Mouse (Mus musculus) embryonic facial prominence, embryonic 15.5 days (tissue): ENCODE results near the gene Ffar3. TPM values are rescaled to one million over a fixed set of nuclear protein-coding genes. Genes with fewer than 3 reads are reported as not detected.

Experiments used
- ATAC-seq: fragments of 200-750 bp; cut with Nextera tagmentation; 2 replicates; pipeline ENCODE4 v1.8.0; 2017; ENCODE audit warnings: low read depth, moderate TSS enrichment; ENCODE audit not compliant: insufficient number of reproducible peaks, low FRiP score, low TSS enrichment
- H3K27ac ChIP-seq: fragments of 300-500 bp; sonication (generic); replicated peaks from 2 replicates; pipeline ENCODE4 v1.5.1; 2015; ENCODE audit warnings: mild to moderate bottlenecking, inconsistent platforms
- H3K27me3 ChIP-seq: fragments of 300-500 bp; sonication (generic); 2 replicates; pipeline ENCODE4 v1.6.1; 2015; ENCODE audit warnings: inconsistent platforms
- H3K36me3 ChIP-seq: fragments of 300-500 bp; sonication (generic); 2 replicates; pipeline ENCODE4 v1.6.1; 2015; ENCODE audit warnings: mild to moderate bottlenecking, inconsistent platforms
- H3K4me1 ChIP-seq: fragments of 300-500 bp; sonication (generic); 2 replicates; pipeline ENCODE4 v1.6.1; 2015; ENCODE audit warnings: inconsistent platforms
- H3K4me2 ChIP-seq: fragments of 300-500 bp; sonication (generic); replicated peaks from 2 replicates; pipeline ENCODE4 v1.6.1; 2015; ENCODE audit warnings: mild to moderate bottlenecking, inconsistent platforms
- H3K4me3 ChIP-seq: fragments of 300-500 bp; sonication (generic); replicated peaks from 2 replicates; pipeline ENCODE4 v1.5.1; 2015; ENCODE audit warnings: mild to moderate bottlenecking, inconsistent platforms
- H3K9ac ChIP-seq: fragments of 300-500 bp; sonication (generic); 2 replicates; pipeline ENCODE4 v1.6.1; 2015; ENCODE audit warnings: inconsistent platforms
- H3K9me3 ChIP-seq: fragments of 300-500 bp; sonication (generic); replicated peaks from 2 replicates; pipeline ENCODE4 v1.6.1; 2016; ENCODE audit warnings: inconsistent platforms
- WGBS: fragments of 180-500 bp; shearing (Covaris S2); methylation state at CpG from one replicate; pipeline ENCODE4 v1.1.7; 2015; 5-methylcytosine and 5-hydroxymethylcytosine counted together
- polyA plus RNA-seq: library from polyadenylated mRNA; unstranded; fragments of >200 nt; fragmentation: Nextera tagmentation; extraction: Ambion mirVana; gene quantifications from 2 replicates; pipeline ENCODE4 v1.2.1, GENCODE M21; 2015

The Ffar3 gene
- polyA plus RNA-seq, 1 experiment from 2014 or later, result not detected

DNA sequence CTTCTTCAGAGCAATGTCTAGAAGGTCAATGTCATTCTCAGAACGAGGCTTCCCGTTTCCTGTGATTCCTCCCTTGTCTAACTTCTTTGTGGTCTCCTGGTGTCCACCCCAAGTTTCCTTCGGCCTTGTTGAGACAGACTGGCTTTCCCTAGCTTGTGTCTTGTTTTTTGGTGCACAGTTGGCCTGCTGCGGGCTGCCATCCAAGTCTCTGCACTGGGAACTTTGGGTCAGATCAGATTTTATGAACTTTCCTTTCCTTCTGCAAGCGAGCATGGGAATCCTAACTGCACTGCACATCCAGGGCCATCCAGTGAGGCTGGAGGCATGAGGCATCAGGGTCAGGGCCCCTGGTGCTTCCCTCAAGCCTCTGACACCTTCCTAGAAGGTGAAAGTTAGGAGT, 34.4 kb downstream of the Ffar3 start:
- H3K36me3 ChIP-seq, result no peaks in the 10 kb centered on the region
- WGBS, result 60% methylated on average over 5 of the region's 5 CpGs
- H3K9me3 ChIP-seq, result no peaks in the 10 kb centered on the region
- H3K9ac ChIP-seq, result no peak overlapping the region
- ATAC-seq, result no peak
- H3K4me2 ChIP-seq, result no peak overlapping the region
- no peak overlapping the region for H3K4me3 ChIP-seq
- no peaks in the 10 kb centered on the region for H3K4me1 ChIP-seq
- no peaks in the 10 kb centered on the region for H3K27me3 ChIP-seq
- H3K27ac ChIP-seq, result no peak overlapping the region

DNA sequence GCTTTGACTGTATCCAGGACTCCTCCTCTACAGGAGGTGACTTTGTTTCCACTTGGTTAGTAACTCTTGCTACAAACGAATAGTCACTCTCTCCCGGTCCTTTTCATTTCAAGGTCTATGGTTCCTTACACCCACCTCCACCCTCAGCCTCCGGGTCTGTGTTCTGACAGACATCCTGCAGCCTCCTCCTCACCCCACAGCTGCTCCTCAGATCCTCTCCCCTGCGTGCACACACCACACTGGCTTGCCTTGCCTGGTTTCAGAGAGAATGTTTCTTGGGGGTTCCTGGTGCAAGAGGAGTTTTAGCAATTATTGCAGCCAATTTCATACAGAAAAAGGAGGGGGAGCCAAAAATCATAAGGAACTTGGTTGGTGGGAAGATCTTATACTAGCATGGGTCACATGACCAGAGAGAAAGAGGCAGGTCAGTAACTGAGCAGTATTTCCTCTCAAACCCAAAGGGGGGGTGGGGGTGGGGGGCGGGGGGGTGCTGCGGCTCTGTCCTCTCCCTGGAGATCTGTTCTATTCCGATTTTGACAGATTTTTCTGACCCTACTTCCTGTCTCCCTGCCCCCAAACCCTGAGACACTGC, 35.0 kb downstream of the Ffar3 start:
- Histone ChIP-seq H3K27ac (no peak overlapping the region), H3K9ac (no peak overlapping the region), H3K4me2 (no peak overlapping the region), H3K4me1 (no peaks in the 10 kb centered on the region), H3K4me3 (no peak overlapping the region), H3K9me3 (no peaks in the 10 kb centered on the region), H3K27me3 (no peaks in the 10 kb centered on the region), H3K36me3 (no peaks in the 10 kb centered on the region)
- ATAC-seq, result no peak
- whole genome bisulfite sequencing, result 43% methylated on average over 7 of the region's 7 CpGs

DNA sequence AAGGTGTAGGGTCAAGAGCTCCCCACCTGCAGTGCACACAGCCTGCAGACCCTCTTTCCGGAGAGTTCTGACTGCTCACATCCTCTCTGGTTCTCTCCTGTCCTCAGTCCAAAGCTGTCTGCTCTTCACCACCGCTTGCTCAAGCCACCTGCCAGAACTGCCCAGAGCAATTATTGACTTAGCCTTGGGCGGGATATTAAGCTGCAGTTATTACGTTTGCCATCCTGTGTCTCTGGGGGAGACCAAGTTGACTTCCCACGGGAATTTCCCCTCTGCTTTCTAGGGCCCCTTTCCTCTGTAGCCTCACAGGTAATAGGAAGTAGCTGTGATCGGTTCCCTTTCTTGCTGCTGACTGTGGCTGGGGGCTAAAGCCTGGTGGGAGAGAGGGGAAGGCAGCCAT, 35.8 kb downstream of the Ffar3 start:
- Histone ChIP-seq H3K9ac (no peak overlapping the region), H3K4me2 (no peak overlapping the region), H3K9me3 (no peaks in the 10 kb centered on the region), H3K4me3 (no peak overlapping the region), H3K4me1 (no peaks in the 10 kb centered on the region), H3K27me3 (no peaks in the 10 kb centered on the region), H3K27ac (no peak overlapping the region), H3K36me3 (no peaks in the 10 kb centered on the region)
- WGBS, result 44% methylated on average over 6 of the region's 6 CpGs
- no peak for ATAC-seq

DNA sequence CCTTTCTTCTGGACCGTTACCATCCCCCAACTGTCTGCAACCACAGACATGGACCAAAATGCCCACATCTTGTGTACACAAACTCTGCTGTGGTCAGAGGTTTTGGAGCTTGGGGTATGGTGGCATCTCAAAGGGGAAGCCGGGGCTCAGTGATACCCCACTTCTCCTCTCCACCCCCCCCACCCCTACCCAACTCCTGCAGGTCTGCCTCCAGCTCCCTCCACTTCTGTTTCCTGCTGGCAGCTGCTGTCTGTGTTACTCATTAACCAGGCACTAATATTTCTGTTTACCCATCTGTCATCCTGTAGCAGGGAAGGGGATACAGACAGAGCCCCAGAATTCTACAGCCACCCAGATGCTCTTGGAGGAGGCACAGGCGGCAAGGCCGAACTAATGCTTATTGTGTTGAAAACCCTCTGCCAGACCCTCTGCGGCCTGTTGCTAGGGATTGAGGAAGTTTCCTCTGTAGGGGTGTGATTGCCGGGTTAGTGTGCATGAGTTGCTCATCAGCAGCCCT, 43.6 kb downstream of the Ffar3 start:
- 56% methylated on average over 6 of the region's 6 CpGs for WGBS
- Histone ChIP-seq H3K36me3 (no peaks in the 10 kb centered on the region), H3K27me3 (no peaks in the 10 kb centered on the region), H3K4me1 (no peaks in the 10 kb centered on the region), H3K9me3 (no peaks in the 10 kb centered on the region), H3K9ac (no peak overlapping the region), H3K27ac (no peak overlapping the region), H3K4me3 (no peak overlapping the region), H3K4me2 (no peak overlapping the region)
- no peak for ATAC-seq

DNA sequence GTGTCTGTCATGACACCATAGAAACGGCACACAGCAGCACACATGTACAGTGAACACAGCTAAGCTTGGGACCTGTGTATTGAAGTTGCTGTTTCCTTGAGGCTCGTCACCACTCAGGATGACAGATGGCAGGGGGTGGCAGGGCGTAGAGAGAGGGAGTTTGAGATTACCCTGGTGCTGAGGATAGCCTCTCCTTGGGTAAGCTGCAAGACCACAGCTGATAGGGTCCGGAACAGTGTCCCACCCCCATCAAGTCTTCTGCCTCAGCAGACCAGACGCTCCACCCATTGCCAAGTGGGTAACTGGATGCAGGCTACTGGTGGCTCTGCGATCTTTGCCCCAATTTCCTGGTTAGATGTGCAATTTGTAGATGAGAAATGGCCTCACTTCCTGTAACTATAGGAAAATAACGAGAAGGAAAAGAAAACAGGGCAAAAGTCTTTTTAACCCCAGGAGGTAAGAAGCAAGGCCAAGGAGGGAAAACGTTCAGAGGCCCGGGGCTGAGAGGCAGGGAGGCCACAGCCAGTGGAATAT, 44.2 kb downstream of the Ffar3 start:
- H3K9ac ChIP-seq, result no peak overlapping the region
- H3K36me3 ChIP-seq, result no peaks in the 10 kb centered on the region
- no peaks in the 10 kb centered on the region for H3K9me3 ChIP-seq
- H3K4me2 ChIP-seq, result no peak overlapping the region
- ATAC-seq, result no peak
- H3K4me1 ChIP-seq, result no peaks in the 10 kb centered on the region
- H3K27ac ChIP-seq, result no peak overlapping the region
- H3K27me3 ChIP-seq, result no peaks in the 10 kb centered on the region
- WGBS, result 53% methylated on average over 9 of the region's 9 CpGs
- H3K4me3 ChIP-seq, result no peak overlapping the region

DNA sequence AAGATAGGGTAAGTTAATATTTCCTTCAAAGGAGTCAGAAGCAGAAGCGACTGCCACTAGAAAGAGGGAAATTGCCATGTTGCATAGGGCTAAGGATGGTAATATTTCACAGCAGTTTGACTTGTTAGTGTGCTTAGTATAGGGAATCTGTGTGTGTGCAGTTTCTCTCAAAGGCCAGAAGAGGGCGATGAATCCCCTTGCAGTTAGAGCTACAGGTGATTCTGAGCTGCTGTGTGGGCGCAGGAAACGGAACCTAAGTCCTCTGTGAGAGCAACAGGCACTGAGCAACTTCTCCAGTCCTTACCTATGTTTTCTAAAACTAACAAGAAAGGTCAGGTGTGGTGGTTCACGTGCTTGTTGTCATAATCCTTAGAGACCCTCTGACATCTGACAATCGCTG, 45.7 kb downstream of the Ffar3 start:
- no peaks in the 10 kb centered on the region for H3K9me3 ChIP-seq
- WGBS, result 54% methylated on average over 6 of the region's 6 CpGs
- no peak overlapping the region for H3K9ac ChIP-seq
- no peaks in the 10 kb centered on the region for H3K27me3 ChIP-seq
- no peak overlapping the region for H3K4me3 ChIP-seq
- H3K36me3 ChIP-seq, result no peaks in the 10 kb centered on the region
- no peak for ATAC-seq
- H3K27ac ChIP-seq, result no peak overlapping the region
- no peak overlapping the region for H3K4me2 ChIP-seq
- H3K4me1 ChIP-seq, result no peaks in the 10 kb centered on the region

DNA sequence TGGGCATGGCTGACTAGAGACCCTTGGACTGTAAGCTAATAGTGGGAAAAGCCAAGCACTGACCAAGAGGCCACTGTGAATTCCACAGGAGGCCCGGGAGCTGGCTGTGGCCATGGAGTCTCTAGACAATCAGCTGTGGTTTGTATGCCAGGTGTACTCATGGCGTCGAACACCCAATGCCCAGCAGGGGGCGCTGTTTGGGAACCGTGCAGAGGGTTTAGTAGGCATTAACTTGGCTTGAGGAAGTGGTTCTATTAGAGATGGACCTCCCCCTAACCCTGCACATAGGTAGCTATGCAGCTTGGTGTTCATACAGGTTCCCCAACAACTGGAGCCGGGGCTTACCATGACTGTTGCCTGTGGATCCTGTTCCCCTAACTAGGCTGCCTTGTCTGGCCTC, 50.1 kb downstream of the Ffar3 start:
- WGBS, result 52% methylated on average over 6 of the region's 6 CpGs
- no peaks in the 10 kb centered on the region for H3K9me3 ChIP-seq

More for the DNA sequence above, 50.1 kb downstream of the Ffar3 start:
- Histone ChIP-seq H3K9ac (no peak overlapping the region), H3K4me1 (no peaks in the 10 kb centered on the region), H3K36me3 (no peaks in the 10 kb centered on the region), H3K4me2 (no peak overlapping the region), H3K27me3 (no peaks in the 10 kb centered on the region), H3K4me3 (no peak overlapping the region), H3K27ac (no peak overlapping the region)
- ATAC-seq, result no peak

Other genes with a start within 250 kb of the Ffar3 start
- gene Upk1a, start 243.3 kb downstream of the Ffar3 start, polyA plus RNA-seq, result 0.54 and 0.75 TPM in 2 replicates
- 848 and 867 TPM in 2 replicates for gene Cox6b1, start 230.0 kb downstream of the Ffar3 start, polyA plus RNA-seq
- gene Etv2, start 220.3 kb downstream of the Ffar3 start, polyA plus RNA-seq, result not detected in 2 replicates
- gene Rbm42, start 205.9 kb downstream of the Ffar3 start, polyA plus RNA-seq, result 126 and 129 TPM in 2 replicates
- gene Haus5, start 191.2 kb downstream of the Ffar3 start, polyA plus RNA-seq, result 37.8 and 41.2 TPM in 2 replicates
- gene Pmis2, start 184.6 kb downstream of the Ffar3 start, polyA plus RNA-seq, result not detected in 2 replicates
- gene 2200002J24Rik, start 157.3 kb downstream of the Ffar3 start, polyA plus RNA-seq, result 0.41 and 0.64 TPM in 2 replicates
- gene Atp4a, start 144.0 kb downstream of the Ffar3 start, polyA plus RNA-seq, result 0.29 and 0.63 TPM in 2 replicates
- gene Tmem147, start 126.6 kb downstream of the Ffar3 start, polyA plus RNA-seq, result 191 and 200 TPM in 2 replicates
- 0.48 and 1.0 TPM in 2 replicates for gene Gapdhs, start 112.5 kb downstream of the Ffar3 start, polyA plus RNA-seq
- gene Sbsn, start 104.7 kb downstream of the Ffar3 start, polyA plus RNA-seq, result 163 and 182 TPM in 2 replicates
- gene Dmkn, start 92.4 kb downstream of the Ffar3 start, polyA plus RNA-seq, result 491 and 576 TPM in 2 replicates
- gene Krtdap, start 68.3 kb downstream of the Ffar3 start, polyA plus RNA-seq, result 1,669 and 1,901 TPM in 2 replicates
- gene Ffar2, start 32.4 kb downstream of the Ffar3 start, polyA plus RNA-seq, result 0.14 TPM in 1 of 2 replicates, not detected in the other
- gene Ffar1, start 5.4 kb upstream of the Ffar3 start, polyA plus RNA-seq, result not detected in 2 replicates
- gene Cd22, start 24.2 kb upstream of the Ffar3 start, polyA plus RNA-seq, result 0.11 and 0.20 TPM in 2 replicates
- gene Mag, start 58.7 kb upstream of the Ffar3 start, polyA plus RNA-seq, result 1.00 and 1.4 TPM in 2 replicates
- 0.93 TPM in 1 of 2 replicates, not detected in the other for gene Hamp2, start 68.5 kb upstream of the Ffar3 start, polyA plus RNA-seq
- not detected in 2 replicates for gene Hamp, start 87.9 kb upstream of the Ffar3 start, polyA plus RNA-seq
- gene Usf2, start 100.6 kb upstream of the Ffar3 start, polyA plus RNA-seq, result 23.3 and 25.0 TPM in 2 replicates
- 40.8 and 47.2 TPM in 2 replicates for gene Lsr, start 117.3 kb upstream of the Ffar3 start, polyA plus RNA-seq
- 3.3 and 4.8 TPM in 2 replicates for gene Fam187b, start 117.6 kb upstream of the Ffar3 start, polyA plus RNA-seq
- gene Fxyd5, start 186.3 kb upstream of the Ffar3 start, polyA plus RNA-seq, result 43.8 and 46.2 TPM in 2 replicates
- gene Fxyd7, start 195.3 kb upstream of the Ffar3 start, polyA plus RNA-seq, result 10.6 and 12.3 TPM in 2 replicates
- gene Fxyd1, start 201.0 kb upstream of the Ffar3 start, polyA plus RNA-seq, result 115 and 119 TPM in 2 replicates
- gene Lgi4, start 203.2 kb upstream of the Ffar3 start, polyA plus RNA-seq, result 1.7 and 2.1 TPM in 2 replicates
- gene Fxyd3, start 220.5 kb upstream of the Ffar3 start, polyA plus RNA-seq, result 108 and 127 TPM in 2 replicates